Mouse (Mus musculus): ENCODE results near the gene Casp6. TPM values are rescaled to one million over a fixed set of nuclear protein-coding genes. Genes with fewer than 3 reads are reported as not detected.
A peak's percentile ranks its signal among the peaks of the same experiment; 100 is the strongest.

The Casp6 gene
- polyA plus RNA-seq, 1 experiment, result 12.7 TPM

- no peaks in the 10 kb centered on the region for H3K36me3 ChIP-seq (ENCODE audit: control insufficient read depth, insufficient read depth)
- no peaks in the 10 kb centered on the region for H3K27me3 ChIP-seq (ENCODE audit: control insufficient read depth, insufficient read depth, insufficient read length)
- no peaks in the 10 kb centered on the region for H3K79me2 ChIP-seq (ENCODE audit: control insufficient read depth, insufficient read depth)
- TF ChIP-seq CEBPB (IDR thresholded peaks at IDR 0.05; ENCODE audit: insufficient read depth, poor library complexity, severe bottlenecking), result no peak
- no peak for TF ChIP-seq MAX (IDR thresholded peaks at IDR 0.05; ENCODE audit: low read depth)
- TF ChIP-seq POLR2A (IDR thresholded peaks at IDR 0.05; ENCODE audit: insufficient read length, low read depth), result no peak
- TF ChIP-seq TCF12 (IDR thresholded peaks at IDR 0.05; ENCODE audit: insufficient read depth, poor library complexity, severe bottlenecking), result no peak
- TF ChIP-seq SRF (IDR thresholded peaks at IDR 0.05; ENCODE audit: control insufficient read depth, insufficient read length, low read depth), result no peak
- TF ChIP-seq MYOG (IDR thresholded peaks at IDR 0.05; ENCODE audit: control insufficient read depth in 1 of 3, insufficient read depth in 1 of 3, insufficient read length in 2 of 3, low read depth in 2 of 3), result no peak
- TF ChIP-seq TCF3 (IDR thresholded peaks at IDR 0.05; ENCODE audit: insufficient read length, low read depth), result no peak
- TF ChIP-seq REST (IDR thresholded peaks at IDR 0.05; ENCODE audit: insufficient read depth, insufficient read length), result no peak
- TF ChIP-seq MYOD1 (IDR thresholded peaks at IDR 0.05; ENCODE audit: control insufficient read depth in 1 of 3, insufficient read length in 2 of 3, low read depth in 2 of 3), result no peak
- TF ChIP-seq USF1 (IDR thresholded peaks at IDR 0.05; ENCODE audit: low read depth), result no peak
- TF ChIP-seq POLR2AphosphoS2 (IDR thresholded peaks at IDR 0.05; ENCODE audit: insufficient read length, low read depth), result no peak
- TF ChIP-seq E2F4 (IDR thresholded peaks at IDR 0.05; ENCODE audit: insufficient read depth), result no peak
- H3ac ChIP-seq (ENCODE audit: control insufficient read depth, insufficient read length), result no peak overlapping the region
- no peak overlapping the region for H3K4me3 ChIP-seq
- H3K4me2 ChIP-seq (ENCODE audit: low read depth), result peak overlapping the region; percentile 56
These were observed 40.1 kb downstream of the Casp6 start for GRCm38 (mm10) chr3:129941291-129941690.

DNA sequence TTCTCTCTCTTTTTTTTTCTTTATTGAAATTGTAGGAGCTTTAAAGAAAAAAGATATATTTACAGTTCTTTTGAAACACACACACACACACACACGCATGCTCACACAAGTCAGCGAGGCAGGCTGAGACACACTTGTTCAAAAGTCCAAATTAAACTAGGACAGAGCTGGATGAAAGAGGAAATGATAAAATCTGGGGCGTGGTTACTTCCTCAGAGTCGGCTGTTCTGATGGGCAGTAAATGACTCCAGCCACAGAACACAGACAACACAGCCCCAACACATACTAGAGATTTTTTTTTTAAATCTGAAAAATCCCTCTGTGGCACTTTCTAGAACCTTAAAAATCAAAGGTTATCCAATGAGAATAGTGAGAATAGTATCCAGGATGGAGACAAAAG lies 42.6 kb downstream of the Casp6 start:
- no peak overlapping the region for H3K4me2 ChIP-seq (ENCODE audit: low read depth)
- no peaks in the 10 kb centered on the region for H3K27me3 ChIP-seq (ENCODE audit: control insufficient read depth, insufficient read depth, insufficient read length)
- TF ChIP-seq POLR2A (IDR thresholded peaks at IDR 0.05; ENCODE audit: insufficient read length, low read depth), result no peak
- no peak for TF ChIP-seq POLR2AphosphoS2 (IDR thresholded peaks at IDR 0.05; ENCODE audit: insufficient read length, low read depth)
- no peak for TF ChIP-seq REST (IDR thresholded peaks at IDR 0.05; ENCODE audit: insufficient read depth, insufficient read length)
- TF ChIP-seq CEBPB (IDR thresholded peaks at IDR 0.05; ENCODE audit: insufficient read depth, poor library complexity, severe bottlenecking), result no peak
- no peak for TF ChIP-seq TCF3 (IDR thresholded peaks at IDR 0.05; ENCODE audit: insufficient read length, low read depth)
- no peak for TF ChIP-seq USF1 (IDR thresholded peaks at IDR 0.05; ENCODE audit: low read depth)
- TF ChIP-seq E2F4 (IDR thresholded peaks at IDR 0.05; ENCODE audit: insufficient read depth), result no peak
- no peak for TF ChIP-seq MAX (IDR thresholded peaks at IDR 0.05; ENCODE audit: low read depth)
- TF ChIP-seq TCF12 (IDR thresholded peaks at IDR 0.05; ENCODE audit: insufficient read depth, poor library complexity, severe bottlenecking), result no peak
- no peak for TF ChIP-seq SRF (IDR thresholded peaks at IDR 0.05; ENCODE audit: control insufficient read depth, insufficient read length, low read depth)
- TF ChIP-seq MYOG (IDR thresholded peaks at IDR 0.05; ENCODE audit: control insufficient read depth in 1 of 3, insufficient read depth in 1 of 3, insufficient read length in 2 of 3, low read depth in 2 of 3), result no peak
- TF ChIP-seq MYOD1 (IDR thresholded peaks at IDR 0.05; ENCODE audit: control insufficient read depth in 1 of 3, insufficient read length in 2 of 3, low read depth in 2 of 3), result no peak
- H3K36me3 ChIP-seq (ENCODE audit: control insufficient read depth, insufficient read depth), result no peaks in the 10 kb centered on the region
- no peak overlapping the region for H3K4me3 ChIP-seq
- no peak overlapping the region for H3ac ChIP-seq (ENCODE audit: control insufficient read depth, insufficient read length)
- H3K79me2 ChIP-seq (ENCODE audit: control insufficient read depth, insufficient read depth), result no peaks in the 10 kb centered on the region

GRCm38 (mm10) chr3:129946217-129946914 lies 45.1 kb downstream of the Casp6 start:
- Histone ChIP-seq H3K4me2 (ENCODE audit: low read depth) (no peak overlapping the region), H3ac (ENCODE audit: control insufficient read depth, insufficient read length) (no peak overlapping the region), H3K79me2 (ENCODE audit: control insufficient read depth, insufficient read depth) (no peaks in the 10 kb centered on the region), H3K36me3 (ENCODE audit: control insufficient read depth, insufficient read depth) (no peaks in the 10 kb centered on the region), H3K4me3 (no peak overlapping the region), H3K27me3 (ENCODE audit: control insufficient read depth, insufficient read depth, insufficient read length) (no peaks in the 10 kb centered on the region)
- TF ChIP-seq MYOG (IDR thresholded peaks at IDR 0.05; ENCODE audit: control insufficient read depth in 1 of 3, insufficient read depth in 1 of 3, insufficient read length in 2 of 3, low read depth in 2 of 3) (no peak), MAX (IDR thresholded peaks at IDR 0.05; ENCODE audit: low read depth) (no peak), POLR2A (IDR thresholded peaks at IDR 0.05; ENCODE audit: insufficient read length, low read depth) (no peak), USF1 (IDR thresholded peaks at IDR 0.05; ENCODE audit: low read depth) (no peak), TCF3 (IDR thresholded peaks at IDR 0.05; ENCODE audit: insufficient read length, low read depth) (no peak), E2F4 (IDR thresholded peaks at IDR 0.05; ENCODE audit: insufficient read depth) (no peak), SRF (IDR thresholded peaks at IDR 0.05; ENCODE audit: control insufficient read depth, insufficient read length, low read depth) (no peak), POLR2AphosphoS2 (IDR thresholded peaks at IDR 0.05; ENCODE audit: insufficient read length, low read depth) (no peak), TCF12 (IDR thresholded peaks at IDR 0.05; ENCODE audit: insufficient read depth, poor library complexity, severe bottlenecking) (no peak), REST (IDR thresholded peaks at IDR 0.05; ENCODE audit: insufficient read depth, insufficient read length) (no peak)

DNA sequence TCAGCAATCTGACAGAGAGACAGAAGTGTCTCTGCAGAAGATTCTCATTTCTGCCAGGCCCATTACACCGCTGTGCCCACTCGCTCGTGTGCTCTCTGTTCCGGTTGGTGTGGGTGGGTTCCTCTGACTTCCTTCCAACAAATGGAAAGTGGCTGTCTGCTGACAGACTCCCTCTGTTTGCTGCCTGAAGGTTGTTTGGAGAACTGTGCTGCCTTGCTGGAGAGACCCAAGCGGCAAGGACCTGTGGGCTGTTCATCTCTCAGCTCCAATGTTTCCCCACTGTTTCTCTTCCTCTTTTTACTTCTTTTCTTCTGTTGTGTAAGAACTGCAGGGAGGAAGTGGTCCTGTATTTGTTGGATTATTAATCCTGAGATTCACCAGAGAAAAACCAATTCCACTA lies 47.1 kb downstream of the Casp6 start:
- TF ChIP-seq MYOG (IDR thresholded peaks at IDR 0.05; ENCODE audit: control insufficient read depth in 1 of 3, insufficient read depth in 1 of 3, insufficient read length in 2 of 3, low read depth in 2 of 3), result no peak
- no peak for TF ChIP-seq TCF12 (IDR thresholded peaks at IDR 0.05; ENCODE audit: insufficient read depth, poor library complexity, severe bottlenecking)
- TF ChIP-seq SRF (IDR thresholded peaks at IDR 0.05; ENCODE audit: control insufficient read depth, insufficient read length, low read depth), result no peak
- no peak for TF ChIP-seq CEBPB (IDR thresholded peaks at IDR 0.05; ENCODE audit: insufficient read depth, poor library complexity, severe bottlenecking)
- no peak for TF ChIP-seq POLR2AphosphoS2 (IDR thresholded peaks at IDR 0.05; ENCODE audit: insufficient read length, low read depth)
- no peak for TF ChIP-seq TCF3 (IDR thresholded peaks at IDR 0.05; ENCODE audit: insufficient read length, low read depth)
- no peaks in the 10 kb centered on the region for H3K36me3 ChIP-seq (ENCODE audit: control insufficient read depth, insufficient read depth)
- no peaks in the 10 kb centered on the region for H3K27me3 ChIP-seq (ENCODE audit: control insufficient read depth, insufficient read depth, insufficient read length)
- H3ac ChIP-seq (ENCODE audit: control insufficient read depth, insufficient read length), result no peak overlapping the region
- H3K79me2 ChIP-seq (ENCODE audit: control insufficient read depth, insufficient read depth), result no peaks in the 10 kb centered on the region
- no peak overlapping the region for H3K4me3 ChIP-seq
- H3K4me2 ChIP-seq (ENCODE audit: low read depth), result no peak overlapping the region
